Mouse (Mus musculus) mouse embryonic stem cell (cell line): ENCODE results near the gene Snrpd3.
"Not testable (repeated sequence)": the region's sequence is repeated elsewhere in the genome, so short reads cannot be mapped to it uniquely, and the experiment has no call there.

Experiments used
- in situ Hi-C, 2 experiments: fragments of 300-500 bp; cut with MboI; formaldehyde crosslinking; loops; 1 replicate in 1 of 2; 3 replicates in 1 of 2; pipeline ENCODE4 v1.14.3; 2019 to 2020; ENCODE audit warnings: low sequenced_read_pairs in 2 of 2, low pct_unique_long_range_greater_than_20kb in 1 of 2, mixed read lengths in 1 of 2; ENCODE audit not compliant: unreplicated experiment in 1 of 2

The Snrpd3 gene

DNA sequence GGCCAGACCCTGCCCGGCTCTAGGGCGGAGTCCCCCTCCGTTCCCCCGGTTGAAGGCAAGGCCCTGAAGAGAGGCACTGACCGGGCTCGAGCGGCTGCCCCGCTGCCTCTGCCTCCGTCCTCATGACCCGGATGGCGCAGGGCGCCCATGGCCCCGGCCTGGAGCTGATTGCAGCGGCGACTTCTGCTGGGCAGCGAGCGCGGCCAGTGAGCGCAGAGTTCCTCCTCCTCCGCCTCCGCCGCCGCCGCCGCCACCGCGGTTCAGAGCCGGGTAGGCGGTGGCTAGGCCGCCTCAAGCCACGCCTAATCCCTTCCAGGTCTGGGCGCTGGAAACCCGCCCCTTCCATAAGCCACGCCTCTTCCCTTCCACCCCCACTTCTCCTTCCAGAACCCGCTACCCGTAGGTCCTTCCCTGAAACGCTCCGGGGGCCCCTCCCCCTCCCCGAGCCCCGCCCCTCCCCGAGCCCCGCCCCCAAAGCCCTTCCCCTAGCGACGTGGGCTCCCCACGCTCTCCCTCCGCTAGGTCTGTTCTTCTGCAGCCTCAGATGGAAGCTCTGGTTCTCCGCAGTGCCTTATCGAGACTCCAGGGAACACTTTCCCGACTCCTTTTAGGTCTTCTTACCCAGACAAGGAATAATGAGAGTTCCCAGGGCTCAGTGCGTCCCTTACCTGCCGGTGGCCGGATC is at the start of gene Snrpd3:
TSS of gene Snrpd3 (plus strand) at position 479 of the 685 bp plus-strand sequence.
- in situ Hi-C loops = no loop called here

- in situ Hi-C loops = no loop called here
Observed at GRCm38 (mm10) chr10:75473411-75473810, 43.9 kb upstream of the Snrpd3 start.

DNA sequence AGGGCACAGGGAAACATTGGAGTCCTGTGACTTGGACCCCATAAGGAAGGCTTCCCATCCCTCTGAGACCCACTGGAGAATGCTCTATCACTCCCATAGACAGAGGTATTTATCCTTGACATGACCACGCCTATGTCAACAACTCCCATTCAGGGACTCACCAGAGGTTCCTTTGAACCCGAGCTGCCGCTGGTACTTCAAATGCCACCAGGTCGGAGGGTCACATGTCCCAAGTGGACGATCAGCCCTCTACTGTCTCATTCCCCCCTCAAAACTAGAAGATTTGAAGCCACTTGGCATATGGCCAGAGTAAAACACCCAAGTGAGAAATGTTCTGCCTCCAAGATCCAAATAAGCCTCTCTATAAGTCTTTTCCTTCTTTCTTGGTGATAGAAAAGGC is 42.8 kb upstream of the Snrpd3 start:
- in situ Hi-C loops = no loop called here

DNA sequence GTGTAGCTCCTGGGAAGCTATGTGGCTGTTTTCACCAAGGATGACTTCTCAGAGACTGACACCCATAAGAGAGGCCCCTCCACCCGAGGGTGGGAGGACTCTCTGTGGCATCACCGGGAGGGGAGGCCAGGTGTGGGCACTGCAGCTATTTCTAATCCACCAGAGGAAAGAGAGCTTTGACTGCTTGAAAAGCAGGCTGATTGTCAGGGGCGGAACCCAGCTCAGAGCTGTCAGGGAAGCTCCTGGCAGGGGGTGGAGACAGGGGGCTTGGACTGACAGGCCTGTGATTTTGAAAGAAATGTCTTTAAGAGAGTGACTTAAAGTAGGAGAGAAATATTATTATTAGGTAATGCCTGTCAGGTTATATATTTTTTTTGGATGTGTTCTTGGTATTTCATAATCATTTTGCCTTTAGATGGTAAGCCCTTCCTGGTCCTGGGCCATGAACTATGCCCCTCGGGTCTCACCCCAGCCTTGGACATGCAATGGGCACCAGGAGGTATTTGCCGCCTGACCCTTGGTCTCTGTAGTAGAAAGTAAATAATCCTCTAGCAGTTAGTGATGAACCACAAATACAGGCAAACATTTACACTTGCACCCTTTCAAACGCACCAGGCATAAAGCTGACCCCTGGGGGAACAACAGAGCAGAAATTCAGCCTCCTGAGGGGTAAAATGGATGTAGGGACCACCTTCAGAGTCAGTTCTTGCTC is 42.1 kb upstream of the Snrpd3 start:
- in situ Hi-C loops = not testable (repeated sequence)

DNA sequence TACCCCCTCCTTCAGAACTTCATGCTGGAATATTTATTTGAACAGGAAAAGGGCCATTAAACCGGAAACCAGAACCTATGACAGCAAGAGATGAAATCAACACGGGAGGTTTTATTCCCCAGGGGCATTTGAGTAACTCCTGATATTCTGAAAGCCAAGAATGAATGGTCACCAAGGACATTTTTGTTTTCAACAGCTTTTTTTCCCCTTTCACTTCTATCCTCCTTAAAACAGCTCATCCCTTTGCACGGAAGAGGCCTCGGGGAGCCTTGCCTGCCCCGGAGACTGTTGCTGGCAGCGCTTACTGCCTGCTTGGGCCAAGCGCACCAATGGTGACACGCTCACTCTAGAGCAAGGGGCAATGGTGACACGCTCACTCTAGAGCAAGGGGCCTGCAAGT is 40.3 kb upstream of the Snrpd3 start:
- in situ Hi-C loops = no loop called here

- in situ Hi-C loops = no loop called here
Observed at GRCm38 (mm10) chr10:75479955-75480354, 37.4 kb upstream of the Snrpd3 start.

- in situ Hi-C loops = no loop called here
Observed at GRCm38 (mm10) chr10:75481703-75482102, 35.6 kb upstream of the Snrpd3 start.

DNA sequence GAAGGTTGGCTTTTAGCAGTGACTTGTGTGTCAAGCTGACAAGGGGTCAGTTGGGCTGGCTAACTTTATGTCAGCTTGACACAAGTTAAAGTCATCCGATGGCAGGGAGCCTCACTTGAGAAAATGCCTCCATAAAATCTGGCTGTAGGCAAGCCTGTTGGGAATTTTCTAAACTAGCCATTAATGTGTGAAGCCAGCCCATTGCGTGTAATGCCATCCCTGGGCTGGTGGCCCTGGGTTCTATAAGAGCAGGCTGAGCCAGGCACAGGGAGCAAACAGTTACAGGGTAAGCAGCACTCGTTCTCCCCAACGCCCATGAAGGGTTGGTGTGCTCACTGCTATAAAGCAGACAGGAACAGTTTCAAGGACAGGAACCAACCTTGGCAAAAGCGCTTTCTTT is 35.1 kb upstream of the Snrpd3 start:
- in situ Hi-C loops = no loop called here

DNA sequence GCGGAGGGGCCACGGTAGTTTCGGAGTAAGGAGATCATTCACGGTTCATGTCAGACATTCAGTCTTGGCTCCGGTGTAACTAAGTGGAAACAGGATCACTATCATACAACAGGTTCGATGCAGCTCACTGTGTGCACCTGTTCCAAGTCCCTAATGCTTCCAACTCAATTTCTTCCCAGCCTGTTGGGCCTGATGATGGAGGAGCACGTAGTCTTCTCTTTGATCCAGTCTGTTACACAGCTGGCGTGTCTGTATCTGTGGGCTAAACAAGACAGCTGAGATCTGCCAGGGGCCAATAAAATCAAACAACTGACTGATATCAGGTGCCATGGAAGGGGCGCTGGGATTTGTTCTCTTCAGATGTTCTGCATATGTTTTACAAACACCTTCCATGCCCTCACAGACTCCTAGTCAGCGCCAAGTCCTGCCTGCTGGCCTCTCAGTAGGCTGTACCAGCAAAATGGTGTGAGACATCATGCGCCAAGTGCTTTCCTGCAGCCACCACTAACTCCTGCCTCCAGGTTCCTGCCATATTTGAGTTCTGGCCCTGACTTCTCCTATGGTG is 34.4 kb upstream of the Snrpd3 start:
- in situ Hi-C loops = no loop called here

DNA sequence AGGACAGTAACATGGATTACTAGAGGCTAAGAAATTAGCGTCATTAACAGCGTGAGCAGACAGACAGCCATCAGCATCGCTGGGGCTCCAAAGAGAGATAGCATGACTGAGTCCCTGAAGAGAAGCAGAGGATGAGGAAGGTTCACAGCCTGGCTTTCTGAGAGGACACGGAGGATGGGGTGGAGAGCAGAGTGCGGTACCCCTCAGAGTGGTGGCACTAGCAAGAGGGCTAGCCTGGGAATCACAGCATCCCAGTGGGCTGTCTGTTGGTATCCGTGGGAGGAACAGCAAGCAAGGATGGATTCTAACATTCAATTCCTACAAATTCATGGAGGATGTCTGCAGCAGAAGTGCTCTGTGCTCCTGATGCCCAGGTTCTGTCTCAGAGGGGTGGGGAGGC is 33.3 kb upstream of the Snrpd3 start:
- in situ Hi-C loops = no loop called here

GRCm38 (mm10) chr10:75484767-75485166 is 32.6 kb upstream of the Snrpd3 start:
- in situ Hi-C loops = loop anchor here in 1 of 2 experiments (5.0 kb wide), 1 partner anchor 42 kb away; no protein-coding TSS in a partner anchor

DNA sequence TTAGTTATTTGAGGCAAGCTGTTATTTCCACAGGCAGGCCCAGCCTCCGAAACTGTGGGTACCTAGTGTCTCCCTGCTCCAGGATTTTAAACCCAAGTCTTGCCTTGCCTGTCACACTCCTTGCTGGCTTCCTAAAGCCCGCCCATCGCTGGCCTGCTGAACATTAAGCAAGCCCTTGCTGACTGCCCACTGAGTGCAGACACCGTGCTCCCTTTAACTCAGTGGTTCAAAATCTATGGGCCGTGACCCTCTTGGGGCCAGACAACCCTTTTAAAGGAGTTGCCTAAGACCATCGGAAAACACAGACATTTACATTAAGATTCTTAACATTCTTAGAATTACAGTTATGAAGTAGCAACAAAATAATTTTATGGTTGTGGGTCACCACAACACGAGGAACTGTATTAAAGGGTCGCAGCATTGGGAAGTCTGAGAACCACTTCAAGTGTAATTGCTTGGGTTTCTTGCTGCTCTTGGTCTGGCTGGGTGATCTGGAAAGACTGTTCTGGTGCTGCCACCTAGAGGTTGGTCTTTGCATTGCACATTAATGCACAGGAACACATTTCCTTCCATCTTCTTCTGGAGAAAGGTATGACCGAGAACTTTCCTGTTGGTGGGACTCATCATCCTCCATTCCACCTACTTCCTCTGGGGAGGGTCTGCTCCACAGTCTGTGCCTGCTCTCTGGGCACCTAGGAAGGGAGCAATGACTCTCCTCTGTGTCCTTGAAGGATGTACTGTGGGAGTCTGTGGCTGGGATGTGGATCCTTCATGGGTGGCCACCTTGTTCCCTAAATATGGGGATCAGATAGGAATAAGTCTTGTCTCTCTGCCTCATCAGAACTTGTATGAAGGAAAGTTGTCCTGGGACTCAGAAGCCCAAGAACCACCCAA is 31.0 kb upstream of the Snrpd3 start:
- in situ Hi-C loops = loop anchor here in 1 of 2 experiments (5.0 kb wide), 1 partner anchor 44 kb away; no protein-coding TSS in a partner anchor

GRCm38 (mm10) chr10:75487131-75487530 is 30.2 kb upstream of the Snrpd3 start:
- in situ Hi-C loops = loop anchor here in 1 of 2 experiments (5.0 kb wide), 1 partner anchor 45 kb away; no protein-coding TSS in a partner anchor

DNA sequence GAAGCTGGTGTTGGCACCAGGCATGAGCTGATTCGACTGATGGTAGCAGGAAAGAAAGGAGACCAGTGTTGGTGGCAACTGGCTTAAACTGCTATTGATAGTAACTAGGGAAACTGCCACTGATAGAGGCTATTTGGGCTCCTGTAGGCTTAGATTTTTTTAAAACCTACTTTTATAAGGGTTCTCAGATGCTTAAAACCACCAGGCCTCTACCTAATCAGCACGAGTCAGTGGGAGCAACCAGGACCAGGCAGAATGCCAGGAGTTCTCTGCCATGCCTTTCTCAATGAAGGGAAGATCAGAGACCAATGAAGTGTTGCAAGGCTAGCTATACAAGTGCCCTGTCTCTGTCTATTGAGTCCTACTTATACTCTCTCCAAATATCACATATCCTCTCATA is 27.8 kb upstream of the Snrpd3 start:
- in situ Hi-C loops = loop anchor here in 1 of 2 experiments (5.0 kb wide), 1 partner anchor 47 kb away; no protein-coding TSS in a partner anchor

DNA sequence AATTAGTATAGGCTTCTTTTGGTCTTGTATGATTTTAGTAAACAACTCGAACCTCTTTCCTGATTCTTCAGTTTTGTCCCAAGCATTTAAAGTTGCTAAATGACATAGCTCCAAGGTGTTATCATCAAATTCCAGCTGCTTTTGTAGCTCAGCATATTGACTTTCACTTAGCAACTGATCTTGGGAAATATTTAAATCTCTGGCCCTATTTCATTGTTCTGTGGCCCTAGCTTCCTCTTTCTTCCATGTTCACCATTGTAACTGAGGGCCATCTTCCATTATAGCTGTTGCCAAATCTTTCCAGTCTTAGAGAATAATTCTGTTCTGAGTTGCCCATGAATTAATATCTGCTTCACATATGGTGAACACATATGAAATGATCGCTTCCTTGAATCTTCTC is 26.6 kb upstream of the Snrpd3 start:
- in situ Hi-C loops = no loop called here

GRCm38 (mm10) chr10:75491234-75491935 is 26.0 kb upstream of the Snrpd3 start:
- in situ Hi-C loops = no loop called here

DNA sequence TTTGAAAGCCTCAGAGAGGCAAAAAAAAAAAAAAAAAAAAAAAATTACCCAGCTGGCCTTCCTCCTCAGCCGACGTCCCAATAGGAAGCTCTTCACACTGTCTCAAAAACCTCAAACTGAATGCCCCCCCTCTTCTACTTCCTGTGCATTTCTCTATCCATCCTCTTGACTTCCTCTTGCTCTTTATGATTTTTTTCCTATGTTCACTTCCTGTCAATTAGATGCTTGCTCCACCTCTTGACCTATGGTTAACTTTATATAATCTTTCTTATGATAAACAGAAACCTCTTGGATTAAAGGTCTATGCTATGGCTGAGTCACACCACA is 25.5 kb upstream of the Snrpd3 start:
- in situ Hi-C loops = no loop called here

GRCm38 (mm10) chr10:75495304-75495703 is 22.0 kb upstream of the Snrpd3 start:
- in situ Hi-C loops = no loop called here
